Mouse (Mus musculus): ENCODE results near the gene Olfr223. TPM values are rescaled to one million over a fixed set of nuclear protein-coding genes. Genes with fewer than 3 reads are reported as not detected.
"Not testable (repeated sequence)": the region's sequence is repeated elsewhere in the genome, so short reads cannot be mapped to it uniquely, and the experiment has no call there.

Gene Olfr223
- polyA plus RNA-seq, 1 experiment from 2014 or later = not detected

- Histone ChIP-seq H3K9me3 (replicated peaks) (no peaks in the 10 kb centered on the region), H3K27ac (ENCODE audit: poor library complexity, severe bottlenecking) (no peak overlapping the region), H3K4me1 (replicated peaks) (no peaks in the 10 kb centered on the region), H3K4me2 (no peak overlapping the region), H3K36me3 (no peaks in the 10 kb centered on the region), H3K27me3 (replicated peaks) (no peaks in the 10 kb centered on the region), H3K4me3 (no peak overlapping the region), H3K9ac (no peak overlapping the region)
- ATAC-seq (ENCODE audit: insufficient number of reproducible peaks, low FRiP score) = no peak
- 75% methylated on average over 5 of the region's 5 CpGs for WGBS
These were observed 36.8 kb upstream of the Olfr223 start for GRCm38 (mm10) chr11:59629871-59630270.

DNA sequence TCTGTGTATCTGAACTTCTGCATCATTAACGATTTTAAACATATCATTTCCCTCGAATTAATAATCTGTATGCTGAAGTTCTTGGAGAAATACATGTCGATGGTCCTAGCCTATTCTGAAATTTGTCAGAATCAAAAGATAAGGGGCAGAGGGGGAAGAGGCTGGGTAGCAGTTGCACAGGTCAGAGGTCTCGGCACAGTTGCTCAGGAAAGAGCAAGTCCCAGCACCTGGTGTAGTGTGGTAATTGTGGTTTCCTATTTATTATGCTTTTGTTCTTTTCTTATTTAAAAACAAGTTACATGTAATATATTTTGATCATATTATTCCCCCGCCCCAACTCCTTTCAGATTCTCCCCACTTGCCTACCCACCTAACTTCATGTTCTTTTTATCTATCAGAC, 35.1 kb upstream of the Olfr223 start:
- no peak overlapping the region for H3K4me3 ChIP-seq
- WGBS = 68% methylated on average over 5 of the region's 5 CpGs
- no peaks in the 10 kb centered on the region for H3K27me3 ChIP-seq (replicated peaks)
- no peaks in the 10 kb centered on the region for H3K36me3 ChIP-seq
- H3K4me1 ChIP-seq (replicated peaks) = no peaks in the 10 kb centered on the region
- H3K9ac ChIP-seq = no peak overlapping the region
- H3K27ac ChIP-seq (ENCODE audit: poor library complexity, severe bottlenecking) = no peak overlapping the region
- no peak for ATAC-seq (ENCODE audit: insufficient number of reproducible peaks, low FRiP score)
- no peak overlapping the region for H3K4me2 ChIP-seq
- no peaks in the 10 kb centered on the region for H3K9me3 ChIP-seq (replicated peaks)

- ATAC-seq (ENCODE audit: insufficient number of reproducible peaks, low FRiP score) = no peak
- Histone ChIP-seq H3K4me2 (no peak overlapping the region), H3K4me1 (replicated peaks) (no peaks in the 10 kb centered on the region), H3K36me3 (no peaks in the 10 kb centered on the region), H3K27ac (ENCODE audit: poor library complexity, severe bottlenecking) (no peak overlapping the region), H3K9me3 (replicated peaks) (no peaks in the 10 kb centered on the region), H3K4me3 (no peak overlapping the region), H3K9ac (no peak overlapping the region), H3K27me3 (replicated peaks) (no peaks in the 10 kb centered on the region)
- 82% methylated on average over 7 of the region's 7 CpGs for WGBS
These were observed 33.1 kb upstream of the Olfr223 start for GRCm38 (mm10) chr11:59626192-59626591.

DNA sequence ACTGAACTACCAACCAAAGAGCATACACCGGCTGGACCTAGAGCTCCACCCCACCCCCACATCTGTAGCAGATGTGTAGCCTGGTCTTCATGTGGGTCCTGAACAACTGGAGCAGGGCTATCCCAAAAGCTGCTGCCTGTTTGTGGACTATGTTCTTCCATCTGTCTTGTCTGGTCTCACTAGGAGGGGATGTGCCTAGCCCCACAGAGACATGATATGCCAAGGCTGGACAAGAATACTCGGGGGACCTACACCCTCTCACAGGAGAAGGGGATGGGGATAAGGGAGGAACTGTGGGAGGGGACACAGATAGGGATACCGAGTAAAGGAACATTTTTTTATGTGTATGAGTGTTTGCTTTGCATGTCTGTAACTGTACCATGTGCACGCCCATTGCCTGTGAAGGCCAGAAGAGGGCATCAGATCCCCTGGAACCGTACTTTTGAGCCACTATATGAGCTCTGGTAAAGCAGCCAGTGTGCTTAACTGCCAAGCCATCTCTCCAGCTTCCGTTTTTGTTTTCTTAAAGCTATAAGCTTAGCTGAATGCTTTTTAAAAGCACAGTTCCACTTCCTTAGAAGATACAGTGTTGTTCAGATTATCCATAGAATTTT, 31.0 kb upstream of the Olfr223 start:
- Histone ChIP-seq H3K4me3 (no peak overlapping the region), H3K27ac (ENCODE audit: poor library complexity, severe bottlenecking) (no peak overlapping the region), H3K9me3 (replicated peaks) (no peaks in the 10 kb centered on the region), H3K4me2 (no peak overlapping the region), H3K4me1 (replicated peaks) (no peaks in the 10 kb centered on the region), H3K36me3 (no peaks in the 10 kb centered on the region), H3K27me3 (replicated peaks) (no peaks in the 10 kb centered on the region), H3K9ac (no peak overlapping the region)
- no peak for ATAC-seq (ENCODE audit: insufficient number of reproducible peaks, low FRiP score)
- WGBS = 28% methylated on average over 6 of the region's 6 CpGs

GRCm38 (mm10) chr11:59622214-59622613, 29.1 kb upstream of the Olfr223 start:
- ATAC-seq (ENCODE audit: insufficient number of reproducible peaks, low FRiP score) = no peak
- 69% methylated on average over 3 of the region's 3 CpGs for WGBS
- H3K9me3 ChIP-seq (replicated peaks) = no peaks in the 10 kb centered on the region

GRCm38 (mm10) chr11:59616986-59617385, 23.9 kb upstream of the Olfr223 start:
- H3K9me3 ChIP-seq (replicated peaks); H3K27ac ChIP-seq (ENCODE audit: poor library complexity, severe bottlenecking); H3K4me2 ChIP-seq; H3K36me3 ChIP-seq; ATAC-seq (ENCODE audit: insufficient number of reproducible peaks, low FRiP score); H3K4me1 ChIP-seq (replicated peaks); H3K4me3 ChIP-seq; H3K27me3 ChIP-seq (replicated peaks); H3K9ac ChIP-seq: not testable (repeated sequence)
- 84% methylated on average over 2 of the region's 2 CpGs for WGBS

More at GRCm38 (mm10) chr11:59622214-59622613, 29.1 kb upstream of the Olfr223 start:
- no peak overlapping the region for H3K9ac ChIP-seq
- H3K4me3 ChIP-seq = no peak overlapping the region
- H3K4me1 ChIP-seq (replicated peaks) = no peaks in the 10 kb centered on the region
- H3K4me2 ChIP-seq = no peak overlapping the region
- no peaks in the 10 kb centered on the region for H3K27me3 ChIP-seq (replicated peaks)
- no peak overlapping the region for H3K27ac ChIP-seq (ENCODE audit: poor library complexity, severe bottlenecking)
- H3K36me3 ChIP-seq = no peaks in the 10 kb centered on the region

GRCm38 (mm10) chr11:59614120-59614519, 21.0 kb upstream of the Olfr223 start:
- H3K4me2 ChIP-seq = no peak overlapping the region
- no peak overlapping the region for H3K27ac ChIP-seq (ENCODE audit: poor library complexity, severe bottlenecking)
- H3K36me3 ChIP-seq = no peaks in the 10 kb centered on the region
- H3K9me3 ChIP-seq (replicated peaks) = no peaks in the 10 kb centered on the region
- no peak overlapping the region for H3K4me3 ChIP-seq
- H3K4me1 ChIP-seq (replicated peaks) = no peaks in the 10 kb centered on the region
- H3K27me3 ChIP-seq (replicated peaks) = no peaks in the 10 kb centered on the region
- ATAC-seq (ENCODE audit: insufficient number of reproducible peaks, low FRiP score) = no peak
- 45% methylated on average over 4 of the region's 4 CpGs for WGBS
- no peak overlapping the region for H3K9ac ChIP-seq

DNA sequence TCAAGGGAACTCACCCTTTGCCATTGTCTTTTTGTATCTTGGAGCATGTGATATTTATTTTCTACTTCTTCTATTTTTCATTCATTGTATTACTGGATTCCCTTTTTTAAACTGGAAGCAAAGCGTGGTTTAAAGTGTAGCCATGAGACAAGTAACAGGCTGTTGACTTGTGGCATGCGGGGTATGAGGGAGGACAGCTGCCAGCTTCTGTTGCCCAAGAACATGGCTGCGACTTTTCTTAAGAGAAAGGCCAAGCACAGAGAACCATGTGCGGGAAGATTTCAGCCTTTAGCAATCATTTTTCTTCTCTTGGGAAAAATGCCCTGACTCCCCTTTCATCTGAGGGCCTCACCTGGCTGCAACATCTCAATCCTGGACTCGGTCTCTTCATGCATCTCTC, 18.6 kb upstream of the Olfr223 start:
- H3K4me1 ChIP-seq (replicated peaks) = no peaks in the 10 kb centered on the region
- no peak for ATAC-seq (ENCODE audit: insufficient number of reproducible peaks, low FRiP score)
- H3K27me3 ChIP-seq (replicated peaks) = no peaks in the 10 kb centered on the region
- no peak overlapping the region for H3K9ac ChIP-seq
- no peak overlapping the region for H3K4me3 ChIP-seq
- 68% methylated on average over 5 of the region's 5 CpGs for WGBS
- H3K9me3 ChIP-seq (replicated peaks) = no peaks in the 10 kb centered on the region
- H3K27ac ChIP-seq (ENCODE audit: poor library complexity, severe bottlenecking) = no peak overlapping the region
- no peak overlapping the region for H3K4me2 ChIP-seq
- no peaks in the 10 kb centered on the region for H3K36me3 ChIP-seq

GRCm38 (mm10) chr11:59602287-59602686, 9.2 kb upstream of the Olfr223 start:
- H3K27me3 ChIP-seq (replicated peaks) = 0 out of 2 replicates have a peak, but pooled peaks cover 6% of the 10 kb centered on the region
- H3K9me3 ChIP-seq (replicated peaks) = no peaks in the 10 kb centered on the region
- no peak overlapping the region for H3K27ac ChIP-seq (ENCODE audit: poor library complexity, severe bottlenecking)
- H3K4me1 ChIP-seq (replicated peaks) = no peaks in the 10 kb centered on the region
- WGBS = 52% methylated on average over 1 of the region's 1 CpGs
- H3K36me3 ChIP-seq = no peaks in the 10 kb centered on the region
- H3K4me2 ChIP-seq = no peak overlapping the region
- no peak overlapping the region for H3K9ac ChIP-seq
- H3K4me3 ChIP-seq = no peak overlapping the region
- no peak for ATAC-seq (ENCODE audit: insufficient number of reproducible peaks, low FRiP score)

DNA sequence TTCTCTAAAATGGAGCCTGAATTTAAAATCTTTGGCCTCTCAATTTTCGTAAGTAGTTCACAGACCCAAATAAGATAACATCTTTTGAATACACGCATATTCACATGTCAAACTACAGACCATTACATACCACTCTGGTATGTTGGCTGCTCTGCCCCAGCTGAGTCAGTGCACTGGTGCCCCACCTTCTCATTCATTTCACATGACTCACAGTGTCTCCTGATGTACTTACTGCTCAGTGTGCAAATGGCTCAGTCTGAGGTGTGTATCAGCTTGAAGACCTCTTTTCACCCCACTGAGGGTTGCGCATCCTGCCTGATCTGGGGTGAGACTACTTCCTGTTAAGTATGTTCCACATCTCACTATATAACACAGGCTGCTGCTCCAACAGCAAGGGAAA, 7.8 kb upstream of the Olfr223 start:
- Histone ChIP-seq H3K4me3 (no peak overlapping the region), H3K36me3 (no peaks in the 10 kb centered on the region), H3K4me1 (replicated peaks) (no peaks in the 10 kb centered on the region), H3K27ac (ENCODE audit: poor library complexity, severe bottlenecking) (no peak overlapping the region), H3K9me3 (replicated peaks) (no peaks in the 10 kb centered on the region), H3K4me2 (no peak overlapping the region), H3K9ac (no peak overlapping the region), H3K27me3 (replicated peaks) (0 out of 2 replicates have a peak, but pooled peaks cover 7% of the 10 kb centered on the region)
- ATAC-seq (ENCODE audit: insufficient number of reproducible peaks, low FRiP score) = no peak
- 80% methylated on average over 3 of the region's 3 CpGs for WGBS

- no peak overlapping the region for H3K4me3 ChIP-seq
- no peaks in the 10 kb centered on the region for H3K9me3 ChIP-seq (replicated peaks)
- 0 out of 2 replicates have a peak, but pooled peaks cover 10% of the 10 kb centered on the region for H3K27me3 ChIP-seq (replicated peaks)
- H3K36me3 ChIP-seq = no peaks in the 10 kb centered on the region
- H3K27ac ChIP-seq (ENCODE audit: poor library complexity, severe bottlenecking) = no peak overlapping the region
- no peak overlapping the region for H3K9ac ChIP-seq
- no peak overlapping the region for H3K4me2 ChIP-seq
- ATAC-seq (ENCODE audit: insufficient number of reproducible peaks, low FRiP score) = no peak
- 58% methylated on average over 7 of the region's 7 CpGs for whole genome bisulfite sequencing
- no peaks in the 10 kb centered on the region for H3K4me1 ChIP-seq (replicated peaks)
These were observed 6.1 kb upstream of the Olfr223 start for GRCm38 (mm10) chr11:59599211-59599610.

DNA sequence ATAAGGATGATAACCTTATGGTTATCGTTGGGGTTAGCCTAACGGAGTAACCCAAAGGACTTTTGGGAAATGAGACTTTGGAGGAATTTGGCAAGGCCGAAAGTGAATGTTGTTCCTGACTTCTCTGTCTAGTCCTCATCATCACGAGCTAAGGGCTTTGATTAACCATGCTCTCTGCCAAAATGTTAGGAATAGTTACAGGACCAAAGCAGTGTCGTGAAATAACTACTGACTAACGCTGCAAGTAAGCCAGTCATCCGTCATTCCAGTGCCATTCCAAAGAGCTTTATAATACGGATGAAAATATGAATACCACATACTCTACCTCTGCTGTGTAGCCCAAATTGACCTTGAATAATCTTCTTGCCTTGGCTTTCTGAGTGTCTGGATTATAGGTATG, 3.9 kb upstream of the Olfr223 start:
- Histone ChIP-seq H3K27me3 (replicated peaks) (0 out of 2 replicates have a peak, but pooled peaks cover 6% of the 10 kb centered on the region), H3K36me3 (no peaks in the 10 kb centered on the region), H3K4me2 (no peak overlapping the region), H3K9ac (no peak overlapping the region), H3K27ac (ENCODE audit: poor library complexity, severe bottlenecking) (no peak overlapping the region), H3K9me3 (replicated peaks) (no peaks in the 10 kb centered on the region), H3K4me3 (no peak overlapping the region), H3K4me1 (replicated peaks) (no peaks in the 10 kb centered on the region)
- ATAC-seq (ENCODE audit: insufficient number of reproducible peaks, low FRiP score) = no peak
- WGBS = 82% methylated on average over 8 of the region's 8 CpGs
